Mouse (Mus musculus) lung, adult 18-20 months (tissue): ENCODE measurements at regions not wholly inside any gene's neighbourhood (a gene's known extent, or its start where the extent isn't known, plus 50 kb on each side); places are given as distances from the start of the nearest gene placed in this dataset.
A peak's percentile ranks its signal among the peaks of the same experiment; 100 is the strongest.
"Not testable (repeated sequence)": the region's sequence is repeated elsewhere in the genome, so short reads cannot be mapped to it uniquely, and the experiment has no call there.

ENCODE experiments used
- DNase-seq, 2 experiments: peaks; one replicate each; pipeline ENCODE4 v3.0.0; 2022; ENCODE audit warnings: mixed read lengths in 2 of 2

DNA sequence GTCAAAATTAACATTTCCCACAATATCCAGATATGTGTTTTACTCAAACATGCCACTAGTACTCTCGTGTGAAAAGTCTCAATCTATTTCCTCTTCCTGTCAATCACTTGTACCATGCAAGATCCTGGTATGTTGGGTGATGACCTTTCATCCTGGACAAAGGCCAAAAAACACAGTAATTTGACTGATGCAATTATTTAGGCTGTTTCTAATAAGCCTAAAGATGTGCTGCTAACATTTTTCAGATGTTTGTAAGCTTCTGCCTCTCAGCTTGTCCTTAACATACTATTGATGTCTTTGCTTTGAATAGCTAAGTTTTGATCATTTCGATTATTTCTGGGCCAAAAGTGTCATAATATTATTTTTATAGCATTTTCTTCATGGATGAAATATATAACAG lies 418.4 kb upstream of the Arrdc4 start:
- no peak for DNase-seq

DNA sequence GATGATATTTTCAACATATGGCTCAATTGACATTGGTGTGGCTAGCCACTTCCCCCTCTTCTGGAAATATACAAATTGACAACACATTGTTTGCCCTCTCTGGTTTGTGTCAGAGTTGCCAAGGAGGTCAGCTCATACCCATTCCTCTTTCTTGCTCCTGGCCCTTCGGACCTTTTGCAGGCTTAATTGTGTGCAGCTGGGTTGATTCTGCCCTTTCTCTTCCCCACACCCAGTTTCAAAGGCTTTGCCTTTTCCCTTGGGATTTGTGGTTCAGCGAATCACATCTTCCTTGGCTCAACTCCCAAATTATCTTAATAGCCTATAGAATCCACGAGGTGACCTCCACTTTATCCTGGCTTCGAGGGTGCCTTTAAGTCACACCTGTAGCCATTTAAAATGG lies 412.9 kb upstream of the Arrdc4 start:
- DNase-seq: no peak

DNA sequence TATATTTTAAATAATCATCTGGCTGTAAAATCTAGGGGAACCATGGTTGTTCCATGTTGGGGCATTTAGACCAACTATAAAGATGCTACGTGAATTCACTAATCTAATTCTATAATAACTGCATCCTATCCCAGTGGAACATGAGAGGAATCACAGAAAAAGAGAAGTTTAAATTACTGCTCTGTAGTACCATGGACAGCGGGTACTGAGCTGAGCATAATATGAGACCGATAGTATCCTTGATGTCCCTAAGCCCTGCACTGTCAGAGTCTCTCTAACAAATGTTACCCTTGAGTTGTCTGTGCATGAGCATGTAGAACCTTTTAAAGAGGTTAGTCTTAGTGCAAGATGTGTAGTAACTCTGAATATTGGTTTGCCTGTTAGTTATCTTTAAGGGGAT lies 393.3 kb upstream of the Arrdc4 start:
- DNase-seq: no peak

DNA sequence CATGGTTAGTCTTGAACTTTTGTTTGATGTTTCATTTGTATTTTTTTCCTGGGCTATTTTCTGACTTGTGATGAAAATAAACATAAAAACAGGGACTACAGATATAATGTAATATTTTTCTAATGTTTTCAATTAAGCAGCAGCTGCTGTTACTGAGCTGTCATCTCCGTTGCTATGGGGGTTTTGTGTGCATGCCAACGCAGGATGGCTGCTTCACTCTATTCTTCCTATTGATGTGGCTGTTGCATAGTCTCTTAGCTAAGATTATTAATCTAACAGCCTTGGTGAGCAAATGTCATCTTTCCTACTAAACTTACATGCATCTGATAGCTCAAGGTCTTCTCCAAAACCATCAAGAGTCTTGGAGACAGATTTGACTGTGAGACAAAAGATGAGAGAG lies 384.4 kb upstream of the Arrdc4 start:
- no peak for DNase-seq

DNA sequence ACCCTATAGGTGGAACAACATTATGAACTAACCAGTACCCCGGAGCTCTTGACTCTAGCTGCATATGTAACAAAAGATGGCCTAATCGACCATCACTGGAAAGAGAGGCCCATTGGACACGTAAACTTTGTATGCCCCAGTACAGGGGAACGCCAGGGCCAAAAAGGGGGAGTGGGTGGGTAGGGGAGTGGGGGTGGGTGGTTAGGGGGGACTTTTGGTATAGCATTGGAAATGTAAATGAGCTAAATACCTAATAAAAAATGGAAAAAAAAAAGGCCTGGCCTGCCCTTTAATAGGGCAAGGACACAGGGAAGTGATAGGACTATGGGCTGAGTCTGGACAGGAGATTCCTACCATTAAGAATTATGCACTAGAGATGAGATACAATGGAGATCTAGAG lies 352.7 kb upstream of the Arrdc4 start:
- not testable (repeated sequence) for DNase-seq

DNA sequence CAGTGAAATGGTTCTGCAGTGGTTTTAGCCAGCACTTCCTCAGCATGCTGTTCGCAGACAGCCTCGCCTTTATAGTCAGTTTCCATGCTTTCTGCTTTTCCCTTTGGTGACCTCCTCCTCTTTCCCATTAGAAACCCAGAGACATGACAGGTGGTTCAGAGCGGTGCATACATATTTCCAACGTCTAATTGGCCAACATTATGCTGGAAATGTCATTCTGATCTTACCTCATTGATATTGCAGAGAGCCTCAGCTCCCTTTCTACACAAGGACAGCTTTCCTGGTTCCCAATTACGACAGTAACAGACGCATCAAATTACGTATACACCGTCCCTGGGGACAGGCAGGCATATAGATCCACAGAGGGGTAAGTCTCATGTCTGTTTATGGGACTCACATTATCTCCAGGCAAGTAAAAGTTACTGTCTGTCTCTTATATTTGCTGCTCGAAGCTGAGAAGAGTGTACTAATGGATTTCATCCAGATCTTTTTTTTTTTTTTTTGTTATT lies 348.6 kb upstream of the Arrdc4 start:
- no peak for DNase-seq

DNA sequence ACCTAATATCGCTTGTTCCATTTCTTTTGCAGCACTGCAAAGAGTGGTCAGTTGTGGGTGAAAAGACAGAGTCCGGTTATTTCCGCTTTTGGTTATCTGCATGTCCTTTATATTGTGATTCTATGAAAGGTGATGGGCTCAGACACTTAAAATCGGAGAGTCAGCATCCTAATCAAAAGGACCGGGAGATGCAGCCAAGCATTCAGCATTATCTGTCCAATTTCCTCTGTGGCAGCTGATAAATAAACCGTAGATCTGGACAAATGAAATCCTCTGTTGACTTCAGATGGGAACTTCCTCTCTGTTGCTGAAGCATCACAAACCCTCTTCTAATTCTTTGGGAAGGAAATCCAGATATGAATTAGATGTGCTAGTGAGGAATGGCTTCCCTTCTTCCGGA lies 325.7 kb upstream of the Arrdc4 start:
- no peak for DNase-seq

DNA sequence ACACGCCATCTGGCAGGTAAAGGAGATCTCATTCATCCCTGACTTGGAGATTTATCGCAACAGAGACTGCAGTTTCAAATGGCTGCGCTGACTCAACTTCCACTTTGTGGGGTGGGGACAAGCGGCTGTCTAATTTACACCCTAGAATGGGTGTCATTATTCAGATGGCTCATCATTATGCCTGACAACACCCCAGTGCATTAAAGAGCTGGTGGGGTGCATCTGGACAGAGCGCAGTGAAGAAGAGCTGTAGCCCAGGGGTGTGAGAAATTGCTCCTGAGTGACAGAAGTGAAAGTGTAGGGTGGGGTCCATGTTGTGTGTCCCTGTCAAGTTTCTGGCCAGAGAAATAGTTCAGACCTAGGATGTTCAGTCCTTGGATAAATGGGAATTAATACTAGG lies 314.0 kb upstream of the Arrdc4 start:
- no peak for DNase-seq

DNA sequence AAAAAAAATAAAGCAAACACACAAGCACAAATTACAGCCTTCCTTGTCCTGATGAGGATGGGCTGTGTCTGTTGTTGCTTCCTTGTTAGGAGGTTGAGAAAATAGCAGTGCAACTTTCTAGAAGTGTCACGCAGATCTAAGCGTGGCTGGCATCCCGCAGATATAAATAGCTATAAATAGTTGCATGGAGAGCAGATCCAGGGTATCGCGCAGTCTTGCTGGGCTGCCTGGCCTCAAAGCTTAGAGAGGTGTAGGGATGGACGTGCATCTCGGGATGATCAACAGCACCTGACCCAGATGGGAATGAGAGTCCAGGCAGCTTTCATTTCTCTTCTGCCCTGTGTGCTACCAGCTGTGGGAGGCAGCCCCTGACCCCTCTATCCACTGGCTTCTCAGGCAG lies 313.5 kb upstream of the Arrdc4 start:
- DNase-seq: no peak

DNA sequence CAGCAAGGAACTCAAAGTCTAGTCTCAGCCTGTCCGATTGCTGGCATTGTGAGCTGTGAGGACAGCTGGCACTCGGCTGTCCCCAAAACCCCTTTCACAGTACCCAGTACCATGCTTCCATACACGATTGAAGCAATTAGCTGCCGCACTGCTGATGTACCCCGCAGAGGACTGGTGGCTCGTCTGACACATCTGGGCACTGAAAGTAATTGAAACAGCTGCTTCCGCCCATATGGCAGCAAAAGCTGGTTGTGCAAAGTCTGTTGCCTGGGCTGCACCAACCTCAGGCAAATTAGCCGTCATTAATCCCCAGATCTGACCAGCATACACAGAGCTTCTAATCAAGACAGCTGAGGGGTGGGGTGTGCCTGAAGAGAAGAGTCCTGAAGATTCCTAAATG lies 313.1 kb upstream of the Arrdc4 start:
- DNase-seq: no peak

DNA sequence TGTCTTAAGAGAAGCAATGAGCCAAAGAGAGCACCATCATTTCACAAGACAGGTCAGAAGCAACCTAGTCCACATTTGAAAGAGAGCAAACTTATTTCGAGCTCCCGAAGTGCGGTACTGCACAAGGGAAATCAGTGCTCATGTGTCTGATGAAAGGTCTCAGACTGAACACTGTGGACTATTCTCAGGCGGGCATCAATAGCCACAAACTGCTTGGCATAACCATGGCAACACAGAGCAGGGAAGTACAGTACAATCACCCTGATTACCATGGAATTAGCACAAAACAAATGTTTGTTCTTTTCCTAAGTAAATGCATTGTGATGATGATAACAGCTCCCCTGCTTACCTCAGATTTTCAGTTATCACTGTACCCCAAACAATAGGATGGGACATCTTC lies 312.2 kb upstream of the Arrdc4 start:
- no peak for DNase-seq

DNA sequence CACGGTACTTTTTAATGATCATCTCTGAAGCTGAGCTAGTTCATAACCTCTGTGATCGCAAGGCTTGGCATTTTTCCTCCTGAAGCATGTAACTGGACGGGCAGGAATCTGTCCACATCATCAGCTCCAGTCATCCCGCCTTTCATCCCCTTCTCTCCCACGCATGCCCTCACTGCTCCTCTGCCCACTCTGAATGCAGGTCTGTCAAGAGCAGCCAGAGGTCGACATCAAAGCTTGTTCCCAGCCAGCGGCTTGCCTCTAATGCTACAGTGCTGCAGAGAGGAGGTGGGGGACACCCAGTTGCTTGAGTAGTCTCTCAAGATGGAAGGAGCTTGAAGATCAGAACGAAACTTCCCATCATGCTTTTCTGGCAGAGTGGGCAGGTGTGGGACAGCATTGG lies 267.5 kb upstream of the Arrdc4 start:
- DNase-seq: no peak

DNA sequence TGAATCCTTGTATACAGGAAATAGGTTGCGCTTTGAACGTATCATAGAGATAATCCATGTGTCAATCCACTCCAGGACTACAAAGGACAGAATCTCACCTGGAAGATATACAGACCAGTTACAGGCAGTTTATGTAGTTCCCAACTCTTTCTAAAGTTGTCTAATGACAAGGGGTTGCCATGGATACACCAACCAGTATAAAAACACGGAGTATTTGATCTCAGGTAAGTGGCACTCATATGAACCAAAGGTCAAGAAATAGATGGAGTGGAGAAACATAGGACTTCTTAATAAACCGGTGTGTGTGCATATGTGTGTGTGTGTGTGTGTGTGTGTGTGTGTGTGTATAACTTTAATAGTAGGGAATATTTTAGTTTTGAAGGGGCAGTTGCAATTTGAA lies 266.0 kb upstream of the Arrdc4 start:
- no peak for DNase-seq

DNA sequence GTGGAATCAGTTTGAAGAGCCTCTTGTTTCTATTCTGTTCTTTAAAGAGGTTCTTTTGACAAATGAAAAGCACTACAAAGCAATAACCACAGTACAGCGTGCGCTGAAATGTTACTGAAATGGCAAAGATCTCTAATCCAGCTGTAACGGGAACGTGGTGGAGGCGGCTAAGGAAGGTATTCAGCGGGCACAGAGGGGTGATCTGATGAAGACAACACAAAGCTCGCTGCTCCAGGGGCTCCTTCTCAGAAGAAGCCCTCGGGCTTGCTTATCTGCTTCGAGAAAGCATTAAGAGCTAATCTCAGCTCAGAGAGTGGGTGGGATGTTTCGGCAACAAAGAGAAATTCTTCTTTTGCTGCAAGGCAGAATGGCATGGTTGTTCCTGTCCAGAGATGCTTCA lies 258.2 kb upstream of the Arrdc4 start:
- no peak for DNase-seq

DNA sequence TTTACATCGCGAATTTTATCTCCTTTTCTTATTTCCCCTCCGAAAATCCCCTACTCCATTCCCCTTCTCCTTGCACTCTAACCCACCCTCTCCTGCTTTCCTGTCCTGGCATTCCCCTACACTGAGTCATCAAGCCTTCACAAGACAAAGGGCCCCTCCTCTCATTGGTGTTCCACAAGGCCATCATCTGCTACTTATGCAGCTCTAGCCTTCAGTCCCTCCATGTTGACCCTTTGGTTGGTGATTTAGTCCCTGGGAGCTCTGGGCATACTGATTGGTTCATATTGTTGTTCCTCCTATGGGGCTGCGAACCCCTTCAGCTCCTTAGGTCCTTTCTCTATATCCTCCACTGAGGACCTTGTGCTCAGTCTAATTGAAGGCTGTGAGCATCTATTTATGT lies 239.0 kb upstream of the Arrdc4 start:
- DNase-seq: no peak

DNA sequence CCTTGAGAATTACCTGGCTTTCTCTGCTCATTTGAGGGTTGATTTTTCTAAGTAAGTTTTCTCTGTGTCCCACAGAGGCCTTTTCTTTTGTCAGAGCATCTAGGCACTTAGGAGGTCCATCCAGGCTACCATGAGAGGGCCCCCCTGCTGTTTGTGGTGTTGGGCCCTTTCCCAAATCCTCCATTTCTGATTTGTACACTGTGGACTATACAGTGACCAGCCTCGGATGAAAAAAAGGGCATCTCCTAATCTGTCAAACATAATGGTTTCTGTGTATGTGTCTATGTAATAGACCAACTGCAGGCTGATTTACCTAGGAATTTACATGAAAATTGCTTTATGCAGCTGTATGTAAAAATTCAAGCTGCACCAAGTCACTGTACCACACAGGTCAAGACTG lies 234.9 kb upstream of the Arrdc4 start:
- DNase-seq: no peak

DNA sequence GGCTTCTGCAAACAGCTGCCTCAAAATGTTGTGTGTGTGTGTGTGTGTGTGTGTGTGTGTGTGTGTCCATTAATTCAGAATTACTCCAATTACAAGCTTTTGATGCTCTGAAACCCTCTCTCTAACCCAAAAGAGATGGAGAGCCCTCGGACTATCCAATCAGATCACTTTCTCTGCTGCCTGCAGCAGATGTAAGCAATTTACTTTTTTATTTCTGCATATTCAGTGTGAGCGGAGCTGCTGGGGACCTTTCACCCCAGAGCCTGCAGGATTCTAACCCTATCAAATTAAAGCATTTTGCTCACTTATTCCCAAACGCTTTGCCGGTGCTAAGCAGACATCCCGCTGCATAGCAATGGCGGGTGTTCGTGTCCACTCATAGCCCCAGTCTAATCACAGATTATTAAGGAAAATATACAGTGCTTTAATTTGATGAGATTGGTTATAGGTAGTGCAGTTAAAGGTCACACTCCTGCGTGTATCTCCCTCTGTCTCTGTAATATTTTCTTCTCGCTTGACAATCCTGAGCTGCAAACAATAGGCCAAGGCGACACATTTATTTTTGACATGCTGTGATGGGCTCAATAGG lies 234.0 kb upstream of the Arrdc4 start:
- DNase-seq: no peak

DNA sequence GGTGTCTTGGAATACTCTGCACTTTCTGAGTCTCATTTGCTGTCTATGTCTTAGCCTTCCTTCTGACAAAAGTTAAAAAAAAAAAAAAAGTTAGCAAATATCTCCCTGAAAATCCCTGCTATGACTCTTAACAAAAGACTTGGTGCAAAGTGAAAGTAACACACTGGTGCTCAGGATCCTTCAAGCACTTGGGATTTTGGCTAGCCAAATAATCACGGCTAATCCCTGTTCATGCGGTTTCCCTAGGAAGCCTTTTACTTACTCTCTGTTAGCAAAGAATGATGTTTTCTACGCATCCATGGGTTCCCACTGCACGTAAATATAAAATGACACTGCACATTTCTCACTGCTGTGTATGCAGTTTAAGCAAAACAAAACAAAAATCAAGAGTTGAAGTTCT lies 229.5 kb upstream of the Arrdc4 start:
- no peak for DNase-seq

DNA sequence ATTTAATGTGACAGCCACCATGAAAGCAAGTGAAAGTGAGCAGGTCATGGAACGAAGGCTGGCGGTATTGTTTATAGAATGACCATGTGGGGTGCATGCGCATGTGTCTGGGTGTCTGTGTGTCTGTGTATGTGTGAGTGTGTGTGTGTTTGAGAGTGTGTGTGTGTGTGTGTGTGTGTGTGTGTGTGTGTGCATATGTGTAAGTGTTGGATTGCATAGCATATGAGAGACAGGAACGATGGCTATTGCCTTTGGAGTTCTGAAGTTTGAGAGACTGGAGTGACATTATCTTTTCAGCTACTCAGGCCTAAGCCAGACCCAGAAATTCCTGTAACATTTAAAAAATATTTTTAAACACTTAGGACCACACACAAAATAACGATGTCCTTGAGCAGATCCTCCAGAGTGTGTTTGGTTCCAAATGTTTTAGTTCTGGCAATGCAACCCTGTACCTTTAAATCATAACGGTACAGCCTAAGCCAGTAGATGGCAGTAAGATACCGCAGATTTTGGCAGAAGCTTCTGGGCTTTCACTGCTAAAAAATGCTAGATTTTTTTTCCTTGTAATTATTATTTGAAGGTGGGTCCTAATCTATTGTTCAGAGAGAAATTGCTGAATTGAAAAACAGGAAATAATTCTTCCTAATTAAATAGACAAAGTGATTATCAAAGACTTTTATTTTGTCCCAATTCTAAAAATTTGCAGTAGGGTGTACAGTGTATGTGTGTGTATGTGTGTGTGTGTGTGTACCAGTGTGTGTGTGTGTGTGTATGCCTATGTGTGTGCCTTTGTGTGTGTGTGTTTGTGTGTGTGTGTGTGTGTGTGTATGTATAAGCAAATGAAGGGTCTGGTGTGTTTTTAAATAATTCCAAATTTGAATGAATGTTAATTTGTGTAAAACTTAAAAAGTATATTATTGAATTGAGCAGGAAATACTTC lies 228.0 kb upstream of the Arrdc4 start:
- peak in 1 of 2 experiments; percentile 46 for DNase-seq

DNA sequence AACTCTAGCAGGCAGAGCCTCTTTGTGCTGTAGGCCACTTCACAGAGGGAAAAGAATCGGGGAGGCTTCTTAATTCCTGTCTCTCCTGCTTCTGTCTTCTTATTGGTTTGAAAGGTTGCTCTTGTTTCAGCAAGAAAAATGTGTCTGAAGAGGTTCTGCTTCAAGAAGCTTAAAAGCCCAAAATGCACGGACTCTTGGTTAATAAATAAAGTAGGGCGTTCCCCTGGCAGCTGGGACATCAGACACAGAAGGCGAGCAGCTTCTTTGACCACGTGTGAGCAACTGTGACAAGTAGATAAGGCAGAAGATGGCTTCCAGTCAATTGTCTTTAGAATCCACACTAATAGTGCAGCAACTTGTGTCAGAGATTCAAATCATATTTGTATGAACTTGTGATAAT lies 226.9 kb upstream of the Arrdc4 start:
- DNase-seq: no peak

DNA sequence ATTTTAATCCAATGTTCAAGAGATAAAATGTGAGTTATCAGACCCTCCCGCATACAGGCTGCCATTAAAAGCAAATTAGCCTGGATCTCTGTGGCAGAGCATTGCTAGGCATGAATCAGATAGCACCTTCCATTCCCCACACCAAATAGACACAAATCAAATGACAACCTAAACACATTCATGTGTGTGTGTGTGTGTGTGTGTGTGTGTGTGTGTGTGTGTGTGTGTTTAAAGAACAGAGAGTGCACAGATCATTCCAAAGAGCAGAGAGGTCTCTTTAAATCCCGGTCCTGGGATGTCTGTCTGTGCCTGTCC lies 226.5 kb upstream of the Arrdc4 start:
- no peak for DNase-seq

DNA sequence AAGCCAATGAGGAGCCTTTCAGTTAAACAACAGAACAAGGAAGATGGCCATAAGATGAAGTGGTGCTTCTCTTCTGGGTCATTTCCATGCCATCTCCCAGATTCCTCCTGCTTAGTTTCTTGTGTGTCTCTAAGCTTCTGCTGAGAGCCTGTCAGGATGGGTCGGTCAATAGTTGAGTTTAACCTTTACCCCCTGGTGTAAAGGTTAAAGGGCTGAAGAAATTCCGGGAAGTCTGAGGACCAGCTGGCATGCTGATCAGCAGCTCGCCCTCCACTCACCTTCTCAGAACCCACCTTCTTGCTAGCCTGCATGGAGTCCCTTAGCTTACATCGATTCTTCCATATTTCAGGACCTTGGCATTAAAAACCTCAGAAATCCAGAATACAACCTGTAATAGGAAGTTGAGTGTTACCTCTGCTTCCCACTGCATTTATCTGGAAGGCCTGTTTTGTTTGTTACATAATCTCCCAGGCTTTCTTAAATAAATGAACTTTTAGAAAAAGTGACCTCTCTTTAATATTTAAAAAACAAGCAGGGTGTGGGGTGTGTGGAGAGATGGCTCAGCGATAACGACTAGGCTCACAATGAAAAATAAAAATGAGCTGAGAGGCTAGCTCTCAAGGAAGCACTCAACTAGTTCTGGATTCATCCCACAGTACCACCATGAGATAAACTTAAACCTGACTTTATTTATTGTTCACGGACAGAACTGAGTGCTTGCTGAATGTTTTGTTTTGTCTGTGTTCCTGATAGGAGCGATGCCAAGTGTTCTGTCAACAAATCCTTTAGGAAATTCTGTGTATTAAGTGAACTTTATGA lies 225.9 kb upstream of the Arrdc4 start:
- no peak for DNase-seq
